Mouse (Mus musculus) liver, postnatal 0 days (tissue): ENCODE data around the gene Nek10.

Source experiments
- CTCF ChIP-seq: sonication (generic); IDR thresholded peaks from 2 replicates; pipeline ENCODE4 v1.5.1; 2016; ENCODE audit warnings: antibody characterized with exemption, low read depth
- EP300 ChIP-seq: IDR thresholded peaks from 2 replicates; pipeline ENCODE4 v1.6.1; 2016; ENCODE audit warnings: antibody characterized with exemption, low read depth, mild to moderate bottlenecking

DNA sequence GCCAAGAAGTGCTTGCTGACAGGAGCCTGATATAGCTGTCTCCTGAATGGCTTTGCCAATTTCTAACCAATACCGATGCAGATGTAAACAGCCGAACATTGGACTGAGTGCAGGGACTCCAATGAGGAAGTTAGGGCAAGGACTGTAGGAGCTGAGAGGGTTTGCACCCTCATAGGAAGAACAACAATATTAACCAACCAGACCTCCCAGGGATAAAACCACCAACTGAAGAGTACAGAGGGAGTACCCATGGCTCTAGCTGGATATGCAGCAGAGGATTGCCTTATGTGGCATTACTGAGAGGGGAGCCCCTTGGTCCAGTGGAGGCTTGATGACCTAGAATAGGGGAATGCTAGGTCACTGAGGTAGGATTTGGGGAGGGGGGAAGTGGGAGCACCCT, 92.1 kb downstream of the Nek10 start:
- TF ChIP-seq CTCF (no peak), EP300 (no peak)
